Mouse (Mus musculus) kidney, adult 18-20 months (tissue): Measurements from ENCODE around the gene Skap1.

ENCODE experiments used
- DNase-seq: peaks from one replicate; pipeline ENCODE4 v3.0.0; 2021

The Skap1 gene

DNA sequence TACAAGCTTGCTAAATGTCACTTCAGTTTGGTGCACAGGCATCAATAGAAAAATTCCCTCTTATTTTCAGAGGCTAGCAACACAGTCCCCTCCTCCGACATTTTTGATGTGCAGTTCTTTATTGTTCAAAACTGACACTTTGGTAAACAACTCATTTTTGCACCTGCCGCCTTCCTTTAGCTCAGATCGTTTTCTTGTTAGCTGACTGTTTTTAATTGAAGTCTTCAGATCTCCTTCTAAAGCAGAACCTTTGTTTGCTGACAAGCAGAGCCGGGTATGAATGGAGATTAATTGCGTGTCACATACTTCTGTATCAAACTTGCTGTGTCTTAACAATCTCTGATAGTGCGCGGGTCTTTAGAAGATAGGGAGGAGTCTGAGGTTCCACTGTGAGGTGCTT is 2.0 kb downstream of the Skap1 start:
- no peak for DNase-seq

DNA sequence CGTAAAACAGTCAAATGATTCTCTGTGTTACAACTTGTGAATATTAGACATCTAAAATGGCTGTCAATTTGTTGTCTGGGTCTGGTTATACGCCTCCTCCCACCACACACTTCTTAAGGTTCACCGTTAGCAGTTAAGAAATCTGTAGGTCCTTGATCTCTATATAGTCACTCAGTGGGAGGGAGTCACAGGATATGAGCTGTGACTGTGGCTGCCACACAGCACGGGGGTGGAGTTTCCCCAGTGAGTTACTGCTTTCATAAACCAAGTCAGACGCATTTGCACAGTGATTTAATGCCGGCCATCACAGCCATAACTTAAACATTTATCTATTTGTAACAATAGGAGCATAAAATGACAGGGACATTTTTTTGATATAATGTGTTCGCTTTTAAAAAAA is 2.6 kb downstream of the Skap1 start:
- no peak for DNase-seq

DNA sequence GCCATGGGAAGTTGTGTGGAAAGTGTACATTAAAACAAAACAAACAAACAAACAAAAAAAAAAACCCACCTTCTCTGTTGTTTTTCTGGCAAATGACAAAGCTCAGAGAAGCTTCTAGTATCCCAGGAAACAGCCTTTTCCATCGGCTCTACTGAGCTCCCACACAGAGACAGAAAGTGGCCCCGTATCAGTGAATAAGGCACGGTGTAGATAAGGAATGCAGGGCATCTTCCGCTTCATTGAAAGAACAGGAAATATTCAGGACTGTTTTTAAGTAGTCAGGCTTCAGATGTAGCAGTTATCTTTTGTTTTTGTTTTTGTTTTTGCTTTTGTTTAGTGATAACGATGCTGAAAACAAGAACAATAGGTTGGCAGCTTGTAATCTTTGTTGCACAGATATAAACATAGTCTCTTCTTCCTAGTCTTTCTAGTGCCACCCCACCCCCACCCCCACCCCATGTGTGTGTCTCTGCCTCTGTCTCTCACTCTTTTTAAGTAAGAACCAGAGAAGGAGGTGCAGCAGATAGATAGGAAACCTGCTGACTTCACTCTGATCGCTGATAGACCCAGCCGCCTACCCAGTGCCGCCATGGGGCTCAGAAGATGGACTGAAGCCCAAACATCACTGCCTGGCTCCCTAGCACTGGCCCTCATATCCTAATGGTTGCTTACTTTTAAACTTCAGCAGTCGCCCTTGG is 3.8 kb downstream of the Skap1 start:
- no peak for DNase-seq

DNA sequence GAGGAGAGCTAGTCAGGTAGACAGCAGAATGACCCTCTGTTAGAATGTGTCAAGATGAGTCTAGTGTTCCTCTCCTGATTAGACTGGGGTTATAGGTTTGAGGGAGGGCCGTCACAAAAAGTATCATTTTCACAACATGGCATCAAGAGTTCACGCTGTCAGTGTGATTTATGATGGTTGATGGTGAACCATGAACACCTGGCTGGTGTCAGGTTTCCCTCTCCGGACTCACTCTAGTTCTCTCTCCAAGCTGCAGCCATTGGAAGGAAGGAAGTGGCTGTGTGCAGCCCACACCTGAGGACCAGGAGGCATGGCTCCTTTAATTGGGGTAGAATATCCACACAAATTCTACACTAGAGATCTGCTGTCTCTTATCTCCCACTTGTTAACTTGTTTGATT is 18.3 kb downstream of the Skap1 start:
- no peak for DNase-seq

DNA sequence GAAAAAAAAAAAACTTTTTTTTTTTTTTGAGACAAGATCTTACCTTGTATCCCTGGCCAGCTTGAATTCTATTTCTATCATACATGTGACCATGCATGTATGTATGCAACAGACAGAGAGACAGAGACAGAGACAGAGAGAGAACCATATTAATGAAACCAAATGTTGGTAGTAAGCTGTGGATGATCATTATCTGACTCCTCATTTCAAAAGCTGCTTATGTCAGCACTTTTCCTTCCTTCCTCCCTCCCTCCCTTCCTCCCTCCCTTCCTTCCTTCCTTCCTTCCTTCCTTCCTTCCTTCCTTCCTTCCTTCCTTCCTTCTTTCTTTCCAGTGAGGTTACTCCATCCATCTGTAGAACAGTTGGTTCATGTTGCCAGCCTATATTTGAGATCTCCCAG is 18.8 kb downstream of the Skap1 start:
- no peak for DNase-seq

DNA sequence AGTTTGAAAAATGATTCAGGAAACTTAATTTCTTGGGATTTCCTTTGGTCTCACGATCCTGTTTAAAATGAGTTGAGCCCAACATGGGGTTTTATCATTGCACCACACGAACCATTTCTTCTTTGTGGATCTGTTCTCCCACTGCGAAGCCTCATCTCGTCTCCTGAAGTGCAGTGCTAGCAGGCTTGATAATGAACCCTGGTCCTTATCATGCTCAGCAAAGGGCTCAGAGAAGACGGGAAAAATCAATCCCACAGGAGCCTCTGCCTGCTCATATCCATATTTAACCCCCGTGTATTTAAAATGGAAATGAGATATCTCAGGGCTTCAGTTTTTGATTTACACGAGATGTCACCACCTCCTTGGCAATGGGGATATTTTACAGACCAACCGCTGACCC is 34.1 kb downstream of the Skap1 start:
- DNase-seq = no peak

DNA sequence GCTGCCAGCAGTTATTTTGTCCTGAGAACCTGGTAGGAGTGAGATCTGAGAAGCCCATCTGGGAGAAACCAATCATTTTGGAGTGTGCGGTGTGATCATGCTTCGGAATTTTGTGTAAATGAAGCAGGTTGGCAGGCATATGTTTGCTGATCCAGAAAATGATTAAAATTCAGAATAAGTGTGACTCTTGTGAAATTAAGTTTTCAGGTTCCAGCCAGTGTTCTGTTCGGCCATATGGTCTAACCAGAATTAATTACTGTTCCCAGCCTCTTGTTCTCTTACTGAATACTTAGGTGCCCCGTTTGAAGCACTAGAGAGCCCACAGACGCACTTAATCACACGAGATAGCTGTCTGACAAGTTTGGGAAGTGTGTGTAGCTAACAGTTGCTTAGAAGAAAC is 36.6 kb downstream of the Skap1 start:
- no peak for DNase-seq

DNA sequence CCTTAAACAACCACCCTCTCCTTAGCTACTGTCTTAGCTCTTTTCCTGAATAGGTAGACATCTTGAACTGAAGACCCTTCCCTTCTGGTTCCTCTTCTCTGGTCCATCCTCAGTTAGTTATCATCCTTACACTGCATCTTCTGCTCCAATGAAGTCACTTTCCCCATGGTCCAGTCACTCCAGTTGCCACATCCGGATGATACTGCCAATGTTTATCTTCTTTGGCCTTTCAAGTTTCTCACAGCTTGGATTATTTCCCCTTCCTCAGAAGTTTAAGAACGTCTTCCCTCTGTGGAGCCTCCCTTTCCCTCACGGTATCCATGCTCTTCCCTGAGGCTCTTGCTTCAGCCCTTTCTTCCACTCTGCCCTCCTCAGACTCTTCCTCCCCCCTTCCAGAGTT is 38.6 kb downstream of the Skap1 start:
- DNase-seq = no peak

DNA sequence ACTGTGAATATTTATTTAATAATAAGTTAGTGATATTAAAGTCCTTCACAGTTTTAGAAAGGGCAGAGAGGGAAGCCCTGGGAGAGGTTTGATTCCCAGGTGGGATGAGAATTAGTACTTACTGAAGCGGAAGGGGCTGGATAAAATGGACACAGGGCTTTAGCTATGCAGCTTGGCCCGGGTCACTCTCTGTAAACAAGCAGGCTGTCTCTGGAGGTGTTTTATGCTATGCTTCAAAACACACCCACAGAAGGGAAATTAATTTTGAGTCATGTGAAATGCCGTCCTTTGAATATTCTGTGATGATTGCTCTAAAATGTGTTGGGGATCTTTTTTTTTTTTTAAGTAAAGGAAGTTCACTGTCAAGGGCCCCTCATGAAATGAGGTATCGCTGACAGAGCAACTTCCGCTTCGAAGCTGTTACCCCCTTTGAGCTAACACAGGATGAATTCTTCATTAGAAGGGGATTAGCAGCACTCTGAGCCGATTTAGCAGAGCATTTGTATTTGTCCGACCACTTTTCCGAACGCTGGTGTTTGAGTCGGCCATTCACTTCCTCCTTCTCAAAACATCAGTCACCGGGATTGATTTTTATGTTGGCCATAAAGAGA is 40.2 kb downstream of the Skap1 start:
- no peak for DNase-seq

DNA sequence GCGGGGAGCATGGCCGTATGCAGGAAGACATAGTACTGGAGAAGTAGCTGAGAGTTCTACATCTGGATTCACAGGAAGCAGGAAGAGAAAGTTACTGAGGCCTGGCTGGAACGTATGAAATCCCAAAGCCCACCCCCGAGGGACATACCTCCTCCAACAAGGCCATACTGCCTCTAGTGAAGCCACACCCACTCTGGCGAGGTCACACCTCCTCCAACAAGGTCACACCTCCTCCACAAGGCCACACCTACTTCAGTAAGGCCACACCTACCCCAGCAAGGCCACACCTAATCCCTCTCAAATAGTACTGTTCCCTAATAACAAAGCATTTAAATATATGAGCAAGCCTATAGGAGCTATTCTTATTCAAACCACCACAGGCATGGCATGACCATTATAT is 41.4 kb downstream of the Skap1 start:
- no peak for DNase-seq

DNA sequence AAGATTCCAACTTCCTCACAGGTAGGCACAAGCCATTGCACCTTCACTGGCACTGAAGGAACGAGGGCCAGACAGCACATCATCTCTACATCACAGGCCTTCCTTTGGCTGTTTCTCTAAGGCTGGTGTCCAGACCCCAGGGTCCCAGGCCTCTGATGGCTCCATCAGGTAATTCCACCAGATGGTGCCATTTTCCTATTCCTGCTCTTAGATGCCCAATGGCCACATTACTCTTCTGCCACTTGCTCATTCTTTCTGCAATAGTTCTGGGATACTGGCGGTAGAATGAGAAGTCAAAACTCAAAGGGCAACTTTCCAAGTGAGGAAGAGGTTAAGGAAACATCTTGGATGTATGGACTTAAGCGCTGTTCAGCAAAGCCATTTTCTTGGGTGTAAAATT is 50.8 kb downstream of the Skap1 start:
- DNase-seq = no peak

DNA sequence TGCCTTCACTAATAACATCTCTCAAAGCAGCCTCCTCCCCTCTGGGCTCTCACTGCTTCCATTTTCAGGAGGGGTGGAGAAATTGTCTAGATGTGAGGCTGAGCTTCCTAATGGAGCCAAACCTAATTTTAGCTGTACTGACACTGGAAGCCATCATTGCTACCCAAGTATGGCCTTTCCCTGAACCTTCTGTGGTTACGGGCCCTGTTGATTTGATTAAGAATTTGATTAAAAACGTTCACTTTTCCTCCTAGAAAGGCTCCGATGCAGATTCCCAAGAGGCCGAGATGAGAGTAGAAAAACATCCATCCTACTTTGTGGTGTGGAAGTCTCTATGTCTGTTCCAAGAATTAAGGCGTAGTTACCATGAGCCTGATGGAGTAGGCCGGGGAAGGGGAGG is 60.1 kb downstream of the Skap1 start:
- DNase-seq = no peak

DNA sequence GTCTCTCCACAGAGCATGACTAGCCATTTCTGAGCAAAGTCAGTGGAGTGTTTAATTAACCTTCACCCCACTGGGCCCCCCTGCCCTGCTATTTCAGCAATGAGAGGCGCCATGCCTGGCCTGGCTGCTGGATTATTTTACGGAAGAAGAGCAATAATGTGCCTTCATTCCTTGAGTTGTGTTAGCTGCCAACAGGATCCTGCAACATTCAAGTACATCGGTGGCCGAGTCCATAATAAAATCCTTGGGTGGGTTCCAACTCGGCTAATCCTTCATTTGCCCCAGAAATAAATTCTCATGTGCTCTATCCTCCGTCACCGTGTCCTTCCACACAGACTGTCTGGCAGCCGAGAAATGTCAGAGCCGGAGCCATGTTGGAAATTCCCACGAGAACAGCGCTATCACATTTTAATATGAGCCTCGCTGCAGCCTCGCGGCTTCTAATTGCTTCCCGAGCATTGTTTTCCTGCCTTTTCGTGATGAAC is 61.8 kb downstream of the Skap1 start:
- no peak for DNase-seq

DNA sequence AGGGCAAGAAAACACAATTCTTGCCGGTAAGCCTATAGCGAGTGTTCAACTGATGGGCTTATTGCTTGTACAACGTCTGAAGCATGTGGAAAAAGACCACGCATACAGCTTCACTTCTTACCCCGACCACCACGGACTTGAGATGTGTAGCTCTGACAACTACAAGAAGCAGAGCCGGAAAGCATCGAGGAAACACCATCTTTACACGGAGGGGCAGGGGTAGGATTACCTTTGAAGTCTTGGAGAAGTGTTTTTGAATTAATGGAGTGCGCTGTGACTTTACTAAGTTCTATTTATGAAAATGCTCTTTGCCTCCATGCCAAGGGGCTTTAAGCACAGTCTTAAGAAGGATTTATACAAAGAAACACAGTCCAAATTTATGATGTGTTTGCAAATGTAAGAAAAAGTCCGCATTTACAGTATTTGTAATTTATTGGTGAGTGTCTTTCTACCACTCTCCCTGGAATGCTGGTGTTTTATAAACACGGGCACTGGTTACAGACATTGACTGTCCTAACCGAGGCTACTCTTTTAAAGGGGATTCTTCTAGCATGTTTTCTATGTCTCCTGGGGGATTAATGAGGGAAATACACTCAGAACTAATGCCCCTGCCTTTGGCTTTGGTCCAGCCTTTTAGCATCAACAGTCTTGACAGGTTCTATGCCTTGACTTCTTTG is 67.5 kb downstream of the Skap1 start:
- no peak for DNase-seq

DNA sequence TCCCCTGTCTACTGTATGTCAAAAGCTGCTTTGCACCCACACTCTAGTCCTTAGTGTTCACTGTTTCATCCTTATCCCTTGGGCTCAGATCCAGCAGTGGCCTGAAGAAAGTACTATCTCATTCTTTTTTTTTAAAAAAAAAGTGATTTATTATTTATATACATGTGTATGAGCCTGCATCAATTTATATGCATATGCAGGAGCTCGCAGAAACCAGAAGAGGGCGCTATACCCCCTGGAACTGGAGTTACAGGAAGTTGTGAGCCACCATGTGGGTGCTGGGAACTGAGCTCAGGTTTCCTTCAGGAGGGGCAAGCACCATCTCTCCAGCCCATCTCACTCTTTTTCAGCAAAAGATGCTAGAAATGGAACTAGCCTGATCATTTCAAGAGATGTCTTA is 70.1 kb downstream of the Skap1 start:
- DNase-seq = no peak

DNA sequence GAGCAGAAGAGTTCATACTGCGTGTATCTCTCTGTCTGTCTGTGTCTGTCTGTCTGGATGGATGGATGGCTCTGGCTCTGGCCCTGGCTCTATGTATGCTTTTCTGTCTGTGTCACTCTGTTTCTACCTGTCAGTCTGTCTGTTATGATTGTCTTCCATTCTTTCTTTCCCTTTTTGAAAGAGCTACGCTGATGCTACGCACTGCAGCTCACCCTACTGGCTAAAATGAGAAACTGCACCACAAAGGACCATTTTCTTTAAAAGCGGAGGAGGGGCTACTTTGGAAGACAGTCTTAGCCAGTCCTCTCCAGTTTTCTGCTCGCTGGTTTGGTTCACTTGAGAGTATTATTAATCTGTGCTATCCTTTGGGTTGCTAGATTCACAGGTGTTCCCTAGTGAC is 71.8 kb downstream of the Skap1 start:
- DNase-seq = peak; percentile 32

DNA sequence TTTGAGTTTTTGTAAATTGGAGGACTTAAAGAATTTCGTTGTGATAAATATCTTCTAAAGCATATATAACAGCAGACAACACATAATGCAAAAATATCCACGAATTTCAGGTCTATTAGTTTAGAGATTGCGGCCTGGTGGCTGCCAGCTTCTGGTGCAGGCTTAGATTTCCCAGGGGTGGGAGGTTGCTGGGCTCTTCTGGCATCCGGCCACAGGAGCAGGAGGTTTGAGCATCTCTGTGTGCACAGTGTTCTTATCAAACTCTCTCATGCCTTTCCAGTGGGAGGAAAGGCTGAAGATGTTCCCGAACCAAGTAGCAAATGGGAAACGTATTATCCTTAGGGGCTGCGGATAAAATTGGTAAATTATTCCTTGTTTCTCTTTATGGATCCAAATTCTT is 77.6 kb downstream of the Skap1 start:
- DNase-seq = no peak

DNA sequence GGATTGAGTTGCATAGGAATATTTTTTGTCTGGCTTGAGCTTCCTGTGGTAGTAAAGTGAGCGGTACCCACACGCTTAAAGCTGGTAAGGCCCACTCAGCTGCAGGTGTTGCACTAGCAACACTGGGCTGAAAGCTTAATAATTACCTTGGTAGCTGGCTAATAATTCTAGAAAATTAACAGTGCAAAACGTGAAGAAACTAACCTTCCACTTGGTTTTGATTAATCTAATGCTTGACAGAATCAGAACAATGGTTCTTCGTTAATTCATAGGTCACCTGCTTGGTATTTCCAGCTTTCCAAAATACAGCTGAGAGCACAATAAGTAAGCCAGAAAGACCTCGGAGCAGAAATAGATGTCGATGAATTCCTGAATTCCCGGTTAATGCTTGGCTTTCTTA is 78.2 kb downstream of the Skap1 start:
- DNase-seq = no peak

DNA sequence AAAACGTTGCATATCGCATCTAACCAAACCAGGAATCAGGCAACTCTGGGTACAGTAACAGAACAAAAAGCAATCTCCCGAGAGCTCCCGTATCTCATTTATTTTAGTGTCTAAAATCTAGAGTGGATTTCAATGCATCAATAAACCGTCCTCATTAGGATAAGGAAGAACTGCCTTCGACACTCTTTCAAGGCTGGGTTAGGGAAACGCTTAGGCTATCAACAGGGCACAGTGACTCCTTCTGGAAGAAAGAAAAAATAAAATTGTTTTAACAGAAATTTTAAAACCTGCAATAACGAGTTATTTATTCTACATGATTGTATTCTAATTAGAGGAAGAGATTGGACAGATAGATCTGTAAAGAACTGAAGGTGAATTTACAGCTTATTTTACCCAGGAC is 82.0 kb downstream of the Skap1 start:
- DNase-seq = no peak

DNA sequence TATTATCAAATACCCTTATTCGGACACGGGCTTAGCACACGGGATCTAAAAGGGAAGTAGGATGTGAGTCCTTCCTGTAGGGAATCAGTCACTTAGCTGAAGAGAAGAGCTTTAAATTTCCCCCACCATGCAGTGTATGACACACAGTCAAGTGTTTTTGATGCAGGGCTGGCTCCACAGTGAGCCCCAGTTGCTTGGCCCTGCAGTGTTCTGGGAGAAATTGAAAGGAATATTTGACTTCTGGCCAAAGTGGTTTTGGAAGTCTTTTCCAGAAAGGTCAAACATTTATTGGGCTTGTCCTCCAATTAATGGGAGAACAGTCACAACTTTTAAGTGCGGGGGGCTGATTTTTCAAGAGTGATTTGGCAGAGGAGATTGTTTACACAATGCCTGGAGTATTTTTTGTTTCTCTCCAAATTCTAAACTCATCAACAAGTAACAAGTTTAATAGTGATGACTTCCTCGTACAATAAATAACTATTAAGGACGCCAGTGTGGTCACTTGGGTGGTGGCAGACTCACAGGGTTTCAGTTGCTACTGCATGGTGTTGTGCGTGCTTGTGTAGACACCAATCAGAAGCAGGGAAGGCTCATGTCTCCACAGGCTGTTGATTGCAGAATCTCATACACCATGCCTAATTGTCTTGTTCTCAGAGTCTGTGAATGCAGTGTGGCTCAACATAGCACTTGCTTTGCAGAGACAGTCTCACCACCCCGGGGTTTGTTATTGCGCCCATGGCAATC is 86.7 kb downstream of the Skap1 start:
- DNase-seq = peak; percentile 28

DNA sequence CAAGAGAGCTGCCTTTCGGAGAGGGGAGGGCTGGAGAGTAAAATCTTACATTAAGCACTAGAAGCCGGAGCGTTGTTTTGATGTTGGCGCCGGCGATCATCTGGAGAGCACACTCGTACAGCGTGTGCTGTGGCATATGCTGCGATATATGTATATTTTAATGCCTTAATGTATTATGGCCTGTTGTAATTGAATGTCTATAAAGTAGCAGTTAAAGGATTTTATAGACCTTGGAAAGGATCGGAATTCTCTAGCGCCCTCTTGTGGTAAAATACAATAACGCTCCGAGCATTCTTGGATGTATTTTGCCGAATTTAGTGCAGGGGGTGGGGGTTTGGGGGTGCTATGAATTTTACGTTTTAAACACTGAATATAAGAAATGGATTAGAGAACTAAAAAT is 88.7 kb downstream of the Skap1 start:
- peak; percentile 41 for DNase-seq

DNA sequence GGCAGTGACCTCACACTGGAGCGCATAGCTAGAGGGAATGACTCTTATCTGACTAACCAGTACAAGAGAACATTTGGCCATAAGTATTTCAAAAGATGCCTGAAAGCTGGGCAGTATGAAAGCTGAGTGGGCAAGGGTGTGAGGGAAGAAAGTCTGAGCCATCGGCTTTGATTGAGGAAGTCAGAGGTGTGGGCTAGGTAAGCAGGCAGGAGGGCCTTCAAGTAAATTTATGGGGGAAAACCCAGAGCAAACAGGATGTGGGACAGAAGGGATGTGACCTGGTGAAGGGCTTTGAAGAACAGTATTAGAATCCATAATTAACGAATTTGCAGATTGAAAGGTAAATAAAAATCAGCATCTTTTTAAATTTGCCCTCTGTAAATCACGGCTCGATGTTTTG is 95.8 kb downstream of the Skap1 start:
- DNase-seq = no peak

DNA sequence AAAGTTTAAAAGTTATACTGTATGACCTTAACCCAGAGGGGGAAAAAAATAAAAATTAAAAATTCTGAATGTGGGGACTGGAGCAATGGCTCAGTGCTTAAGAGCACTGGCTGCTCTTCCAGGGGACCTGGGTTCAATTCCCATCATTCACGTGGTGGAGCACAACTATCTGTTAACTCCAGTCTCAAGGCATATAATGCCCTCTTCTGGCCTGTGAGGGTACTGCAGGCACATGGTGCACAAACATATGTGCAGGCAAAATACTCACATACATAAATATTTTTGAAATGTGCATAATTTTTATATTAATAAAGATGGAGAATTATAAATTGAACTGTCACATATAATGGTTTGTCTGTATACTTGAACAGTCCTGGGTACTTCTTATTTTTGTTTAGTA is 99.7 kb downstream of the Skap1 start:
- DNase-seq = no peak

DNA sequence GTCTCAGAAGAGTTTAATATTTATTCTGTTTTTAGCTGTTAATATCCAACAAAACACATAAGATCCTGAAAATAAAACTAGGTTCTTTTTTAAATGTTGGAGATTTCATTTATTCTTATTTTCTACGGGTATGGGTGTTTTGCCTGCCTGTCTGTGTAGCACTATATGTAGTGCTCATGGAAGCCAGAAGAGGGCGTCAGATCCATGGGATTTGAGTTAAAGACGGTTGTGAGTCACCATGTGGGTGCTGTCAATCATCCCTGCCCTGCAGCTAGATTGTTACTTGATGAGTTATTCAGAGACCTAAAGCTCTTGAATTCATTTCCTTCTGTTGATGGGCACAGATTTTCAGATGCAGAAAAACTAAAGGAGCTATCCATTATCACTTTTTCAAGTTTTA is 108.1 kb downstream of the Skap1 start:
- DNase-seq = no peak
